Comparison of ENCODE assay signal across 8 mouse cellular contexts in genomic region chr11:80142872-80143271, GRCm38 (mm10). TPM values are rescaled to one million over a fixed set of nuclear protein-coding genes. Genes with fewer than 3 reads are reported as not detected.
DNase-seq lines count a peak whose midpoint lies in the region; ATAC-seq and TF ChIP-seq lines count a peak whose summit lies in the region.

No protein-coding gene starts in this region.

- no peak for TF ChIP-seq POLR2A in heart, adult 2 months (IDR thresholded peaks at IDR 0.05; ENCODE audit: insufficient read depth, low read depth, low read length)

- H3K36me3 ChIP-seq in heart, adult 2 months (ENCODE audit: control insufficient read depth, insufficient read depth, low read length) = no peaks in the 10 kb centered on the region; the same call in 1 of the 2 replicates
- peaks cover 26% of the 10 kb centered on the region for H3K36me3 ChIP-seq in G1E (replicated peaks)
- 0 out of 2 replicates have a peak, but pooled peaks cover 8% of the 10 kb centered on the region for H3K36me3 ChIP-seq in hindbrain, embryonic 14.5 days (replicated peaks; ENCODE audit: control insufficient read depth, insufficient read depth)
- peaks cover 2% of the 10 kb centered on the region; the same call in 1 of the 2 replicates for H3K36me3 ChIP-seq in midbrain, embryonic 11.5 days (ENCODE audit: control insufficient read depth, insufficient read depth, low read length)

- H3K79me2 ChIP-seq in heart, adult 2 months (replicated peaks; ENCODE audit: control insufficient read depth, insufficient read depth, low read length) = no peaks in the 10 kb centered on the region

- no peak for TF ChIP-seq EP300 in heart, adult 2 months (IDR thresholded peaks at IDR 0.05; ENCODE audit: insufficient read depth, low read depth, low read length)

- H3K4me2 ChIP-seq in hindbrain, embryonic 14.5 days (replicated peaks) = peak overlapping the region; percentile 78
- H3K4me2 ChIP-seq in midbrain, embryonic 11.5 days = peak overlapping the region; percentile 60

- H3K9me3 ChIP-seq in G1E (replicated peaks) = no peaks in the 10 kb centered on the region
- H3K9me3 ChIP-seq in hindbrain, embryonic 14.5 days (ENCODE audit: control insufficient read depth, low read length) = no peaks in the 10 kb centered on the region
- no peaks in the 10 kb centered on the region for H3K9me3 ChIP-seq in midbrain, embryonic 11.5 days (ENCODE audit: control insufficient read depth, low read length)

- 46% methylated on average over 8 of the region's 8 CpGs for WGBS in heart, adult 2 months
- 48% methylated on average over 8 of the region's 8 CpGs for WGBS in hindbrain, embryonic 14.5 days
- 44% methylated on average over 8 of the region's 8 CpGs for WGBS in midbrain, embryonic 11.5 days

- H3K9ac ChIP-seq in heart, adult 2 months (ENCODE audit: low read depth, low read length) = peak overlapping the region; percentile 43
- no peak overlapping the region for H3K9ac ChIP-seq in hindbrain, embryonic 14.5 days
- H3K9ac ChIP-seq in midbrain, embryonic 11.5 days (ENCODE audit: low read length) = peak overlapping the region; percentile 85; the same call in 1 of the 2 replicates

- no peak for DNase-seq in heart, adult 2 months
- DNase-seq in heart, postnatal 25 days (ENCODE audit: low spot score) = no peak
- DNase-seq in G1E (ENCODE audit: low spot score) = no peak
- DNase-seq in hindbrain, embryonic 14.5 days (ENCODE audit: low spot score) = no peak
- no peak for DNase-seq in midbrain, embryonic 11.5 days (ENCODE audit: low spot score, missing footprints)
- no peak for DNase-seq in spleen, postnatal 14 days (ENCODE audit: low spot score in 2 of 2)
- DNase-seq in layer of hippocampus, postnatal 14 days (ENCODE audit: low spot score in 2 of 2) = no peak
- no peak for DNase-seq in left cerebral cortex, postnatal 10 days (ENCODE audit: extremely low spot score in 1 of 2, low spot score in 2 of 2)

- H3K27me3 ChIP-seq in heart, adult 2 months (ENCODE audit: control insufficient read depth, insufficient read depth, low read length) = no peaks in the 10 kb centered on the region
- no peaks in the 10 kb centered on the region for H3K27me3 ChIP-seq in G1E (ENCODE audit: insufficient read depth, low read length)
- no peaks in the 10 kb centered on the region for H3K27me3 ChIP-seq in hindbrain, embryonic 14.5 days (ENCODE audit: control insufficient read depth, insufficient read depth, low read length)
- H3K27me3 ChIP-seq in midbrain, embryonic 11.5 days (ENCODE audit: control insufficient read depth, insufficient read depth, low read length) = no peaks in the 10 kb centered on the region

- ATAC-seq in G1E (ENCODE audit: extremely low read depth, insufficient number of reproducible peaks, low FRiP score, poor library complexity, severe bottlenecking) = no peak
- ATAC-seq in hindbrain, embryonic 14.5 days (ENCODE audit: low FRiP score) = no peak
- ATAC-seq in midbrain, embryonic 11.5 days (ENCODE audit: low FRiP score) = no peak

- H3K4me3 ChIP-seq in heart, adult 2 months = no peak overlapping the region
- peak overlapping the region; percentile 86 for H3K4me3 ChIP-seq in G1E (ENCODE audit: low read depth, low read length)
- H3K4me3 ChIP-seq in hindbrain, embryonic 14.5 days (replicated peaks; ENCODE audit: low read length) = peak overlapping the region; percentile 63
- 0 out of 2 replicates have a peak overlapping the region, but pooled peaks have one; percentile 73 for H3K4me3 ChIP-seq in midbrain, embryonic 11.5 days (ENCODE audit: low read depth, low read length)

- H3K4me1 ChIP-seq in heart, adult 2 months (ENCODE audit: control insufficient read depth, insufficient read depth, low read length) = peaks cover 4% of the 10 kb centered on the region
- peaks cover 48% of the 10 kb centered on the region for H3K4me1 ChIP-seq in G1E (ENCODE audit: insufficient read depth, low read depth, low read length)
- H3K4me1 ChIP-seq in hindbrain, embryonic 14.5 days (replicated peaks; ENCODE audit: control insufficient read depth, insufficient read depth, low read length) = peaks cover 14% of the 10 kb centered on the region
- H3K4me1 ChIP-seq in midbrain, embryonic 11.5 days (ENCODE audit: control insufficient read depth, insufficient read depth, low read length) = peaks cover 8% of the 10 kb centered on the region

- no peak for TF ChIP-seq CTCF in heart, adult 2 months (IDR thresholded peaks at IDR 0.05)
- TF ChIP-seq CTCF in G1E (IDR thresholded peaks at IDR 0.05; ENCODE audit: low read depth, low read length) = no peak

- no peak overlapping the region for H3K27ac ChIP-seq in heart, adult 2 months
- no peak overlapping the region for H3K27ac ChIP-seq in hindbrain, embryonic 14.5 days
- H3K27ac ChIP-seq in midbrain, embryonic 11.5 days (ENCODE audit: low read depth, low read length) = no peak overlapping the region

- intact Hi-C loops in heart, adult 2 months (cut with DNase I) = loop anchor here (2.0 to 5.0 kb wide), 2 partner anchors 42 to 56 kb away; partner anchors contain the start of gene Atad5
- intact Hi-C loops in heart, postnatal 25 days (cut with DNase I) = loop anchor here (5.0 kb wide), 2 partner anchors 39 to 101 kb away; partner anchors contain the start of gene Rnf135
- intact Hi-C loops in left cerebral cortex, postnatal 10 days (cut with DNase I) = loop anchor here (5.0 kb wide), 1 partner anchor 101 kb away; no protein-coding TSS in a partner anchor

RNA-seq across cellular contexts. Expression of gene Tefm, which starts 0.9 kb away (rescaled TPM):
- 10 to 100 TPM; 24.4 to 28.7 TPM for total RNA-seq in heart, adult 2 months (2021)
- polyA plus RNA-seq in heart, adult 2 months (2012; rRNA removed) = 14.7 and 21.3 TPM in 2 replicates
- total RNA-seq in heart, postnatal 25 days (2021) = 10 to 100 TPM; 25.8 to 29.7 TPM
- total RNA-seq in G1E (2014; fragmentation: Nextera tagmentation) (15.9 and 16.3 TPM in 2 replicates), G1E (2017) (24.4 and 27.1 TPM in 2 replicates)
- 1.0 and 1.4 TPM in 2 replicates for polyA plus RNA-seq in G1E (2012)
- 19.9 and 24.3 TPM in 2 replicates for polyA plus RNA-seq in hindbrain, embryonic 14.5 days (2014; fragmentation: Nextera tagmentation; extraction: Ambion mirVana)
- 29.7 and 30.3 TPM in 2 replicates for polyA plus RNA-seq in midbrain, embryonic 11.5 days (2014; fragmentation: Nextera tagmentation; extraction: Ambion mirVana)
- total RNA-seq in layer of hippocampus, postnatal 14 days (2021) = 10 to 100 TPM; 11.3 to 12.7 TPM
- 10 to 100 TPM in 1 of 2 experiments, 1 to 10 TPM in 1; 9.6 to 11.5 TPM for total RNA-seq in left cerebral cortex, postnatal 10 days (2021)

RNA-seq across cellular contexts. Expression of gene Adap2, which starts 11.0 kb away (rescaled TPM):
- total RNA-seq in heart, adult 2 months (2021) = 10 to 100 TPM; 10.5 to 11.0 TPM
- 5.5 and 8.1 TPM in 2 replicates for polyA plus RNA-seq in heart, adult 2 months (2012; rRNA removed)
- total RNA-seq in heart, postnatal 25 days (2021) = 10 to 100 TPM; 10.3 to 15.1 TPM
- total RNA-seq in G1E (2014; fragmentation: Nextera tagmentation) = not detected in 2 replicates
- total RNA-seq in G1E (2017) = not detected in 2 replicates
- polyA plus RNA-seq in G1E (2012) = not detected in 2 replicates
- polyA plus RNA-seq in hindbrain, embryonic 14.5 days (2014; fragmentation: Nextera tagmentation; extraction: Ambion mirVana) = 3.4 and 3.6 TPM in 2 replicates
- polyA plus RNA-seq in midbrain, embryonic 11.5 days (2014; fragmentation: Nextera tagmentation; extraction: Ambion mirVana) = 1.6 and 1.8 TPM in 2 replicates
- 10 to 100 TPM; 10.3 to 11.0 TPM for total RNA-seq in layer of hippocampus, postnatal 14 days (2021)
- 1 to 10 TPM; 8.3 to 8.5 TPM for total RNA-seq in left cerebral cortex, postnatal 10 days (2021)

RNA-seq across cellular contexts. Expression of gene Rnf135, which starts 40.8 kb away (rescaled TPM):
- 1 to 10 TPM; 4.4 to 4.6 TPM for total RNA-seq in heart, adult 2 months (2021)
- 5.4 and 6.3 TPM in 2 replicates for polyA plus RNA-seq in heart, adult 2 months (2012; rRNA removed)
- total RNA-seq in heart, postnatal 25 days (2021) = 1 to 10 TPM; 5.8 to 6.0 TPM
- total RNA-seq in G1E (2014; fragmentation: Nextera tagmentation) = 9.6 and 10.4 TPM in 2 replicates
- total RNA-seq in G1E (2017) = 6.8 TPM in 2 replicates
- polyA plus RNA-seq in G1E (2012) = 4.0 and 5.3 TPM in 2 replicates
- polyA plus RNA-seq in hindbrain, embryonic 14.5 days (2014; fragmentation: Nextera tagmentation; extraction: Ambion mirVana) = 3.4 and 3.7 TPM in 2 replicates
- 2.1 and 2.8 TPM in 2 replicates for polyA plus RNA-seq in midbrain, embryonic 11.5 days (2014; fragmentation: Nextera tagmentation; extraction: Ambion mirVana)
- 1 to 10 TPM; 3.5 to 4.6 TPM for total RNA-seq in layer of hippocampus, postnatal 14 days (2021)
- total RNA-seq in left cerebral cortex, postnatal 10 days (2021) = 1 to 10 TPM; 3.5 to 4.1 TPM

RNA-seq across cellular contexts. Expression of gene Atad5, which starts 53.7 kb away (rescaled TPM):
- total RNA-seq in heart, adult 2 months (2021) = under 1 TPM; 0.70 to 0.84 TPM
- 0.27 and 0.44 TPM in 2 replicates for polyA plus RNA-seq in heart, adult 2 months (2012; rRNA removed)
- under 1 TPM; 0.86 to 0.89 TPM for total RNA-seq in heart, postnatal 25 days (2021)
- 88.0 and 98.7 TPM in 2 replicates for total RNA-seq in G1E (2014; fragmentation: Nextera tagmentation)
- 61.9 and 69.2 TPM in 2 replicates for total RNA-seq in G1E (2017)
- polyA plus RNA-seq in G1E (2012) = 6.7 and 7.0 TPM in 2 replicates
- polyA plus RNA-seq in hindbrain, embryonic 14.5 days (2014; fragmentation: Nextera tagmentation; extraction: Ambion mirVana) = 5.0 and 5.4 TPM in 2 replicates
- polyA plus RNA-seq in midbrain, embryonic 11.5 days (2014; fragmentation: Nextera tagmentation; extraction: Ambion mirVana) = 19.1 and 20.1 TPM in 2 replicates
- total RNA-seq in layer of hippocampus, postnatal 14 days (2021) = 1 to 10 TPM; 3.8 to 4.7 TPM
- 1 to 10 TPM; 4.2 to 4.6 TPM for total RNA-seq in left cerebral cortex, postnatal 10 days (2021)

Comparison
In these comparisons a context has a peak if more than half of its experiments do, and no peak if none do; other contexts are left out.
1. RNA of gene Adap2, which starts 11.0 kb away (total RNA-seq): 10.3 to 15.1 TPM in heart, postnatal 25 days, 10.3 to 11.0 TPM in layer of hippocampus, postnatal 14 days, 10.5 to 11.0 TPM in heart, adult 2 months and 8.3 to 8.5 TPM in left cerebral cortex, postnatal 10 days; not detected in G1E; every median in the first group is over 4 times any median in the second.